23 mouse cellular contexts compared by ENCODE assay signal in the genomic region with DNA sequence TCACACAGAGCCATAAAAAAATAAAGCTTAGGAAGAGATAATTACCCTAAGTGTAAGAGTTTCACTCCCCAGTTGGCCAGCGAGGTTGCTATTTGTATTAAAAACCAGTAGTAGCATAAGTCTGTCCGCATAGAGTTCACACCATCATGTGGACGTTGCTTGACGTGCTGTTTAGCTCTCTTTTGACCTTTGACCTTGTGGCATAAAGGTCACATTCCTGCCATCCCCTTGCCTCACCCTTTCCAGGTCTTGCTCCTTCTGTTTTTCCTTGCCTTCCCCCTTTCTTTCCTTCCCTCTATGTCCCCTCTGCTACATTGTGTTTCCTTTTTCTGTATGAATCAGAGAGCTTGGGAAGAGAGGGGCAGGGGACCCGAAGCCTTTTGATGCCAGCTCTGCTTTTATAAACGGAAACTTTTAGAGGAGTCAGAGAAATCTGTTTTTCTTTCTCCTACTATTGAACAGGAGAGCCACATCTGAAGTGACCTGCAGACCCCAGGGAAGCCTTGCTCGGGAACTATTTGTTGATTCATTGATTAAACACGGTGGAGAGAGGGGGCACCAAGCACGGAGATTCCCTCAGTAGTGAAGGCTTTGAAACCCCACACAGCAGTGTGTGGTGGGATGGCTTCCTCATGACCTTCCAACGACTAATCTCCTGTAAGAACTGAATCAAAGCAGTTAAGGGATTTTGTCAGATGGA. TPM values are rescaled to one million over a fixed set of nuclear protein-coding genes. Genes with fewer than 3 reads are reported as not detected.
DNase-seq lines count a peak whose midpoint lies in the region; ATAC-seq and TF ChIP-seq lines count a peak whose summit lies in the region.
"Had no signal": no experiment of that assay in that cellular context is flagged by ENCODE, and none has a peak within 500 bp of the region (broad histone marks: within the 10 kb centered on the region; RNA-seq: fewer than 3 reads in every experiment).

No protein-coding gene starts in this region.

- intact Hi-C loops in gastrocnemius, postnatal 36 days (cut with DNase I) = loop anchor here (10.0 kb wide), 1 partner anchor 309 kb away; no protein-coding TSS in a partner anchor

- ATAC-seq in intestine, embryonic 16.5 days = peak; percentile 8; the same call in 1 of the 2 replicates
- no peak for ATAC-seq in intestine, embryonic 15.5 days
- ATAC-seq: forebrain, embryonic 15.5 days; Patski had no signal

- WGBS in intestine, embryonic 16.5 days = 32% methylated on average over 10 of the region's 10 CpGs
- WGBS in intestine, embryonic 15.5 days = 30% methylated on average over 10 of the region's 10 CpGs

- H3K4me3 ChIP-seq in intestine, embryonic 16.5 days (ENCODE audit: low read length) = no peak overlapping the region
- H3K4me3 ChIP-seq in intestine, embryonic 15.5 days (replicated peaks) = no peak overlapping the region
- H3K4me3 ChIP-seq: embryonic facial prominence, embryonic 12.5 days; forebrain, embryonic 15.5 days; heart, embryonic 15.5 days; hindbrain, embryonic 15.5 days had no signal

- H3K4me2 ChIP-seq in intestine, embryonic 16.5 days (ENCODE audit: low read depth, low read length) = no peak overlapping the region
- no peak overlapping the region for H3K4me2 ChIP-seq in intestine, embryonic 15.5 days (replicated peaks)
- H3K4me2 ChIP-seq: embryonic facial prominence, embryonic 12.5 days; forebrain, embryonic 15.5 days; heart, embryonic 11.5 days; heart, embryonic 15.5 days; hindbrain, embryonic 15.5 days had no signal

- H3K4me1 ChIP-seq in intestine, embryonic 16.5 days (ENCODE audit: control insufficient read depth, insufficient read depth, low read length) = peaks cover 25% of the 10 kb centered on the region
- peaks cover 18% of the 10 kb centered on the region; the same call in 1 of the 2 replicates for H3K4me1 ChIP-seq in intestine, embryonic 15.5 days (replicated peaks)

- TF ChIP-seq POLR2A in brain, embryonic 14.5 days (IDR thresholded peaks at IDR 0.05; ENCODE audit: borderline replicate concordance, extremely low read depth, insufficient read depth, insufficient read length, poor library complexity, severe bottlenecking) = no peak

- no peaks in the 10 kb centered on the region for H3K36me3 ChIP-seq in intestine, embryonic 16.5 days (ENCODE audit: control insufficient read depth, insufficient read depth, low read length)
- no peaks in the 10 kb centered on the region for H3K36me3 ChIP-seq in intestine, embryonic 15.5 days
- H3K36me3 ChIP-seq: embryonic facial prominence, embryonic 12.5 days; forebrain, embryonic 15.5 days; heart, embryonic 15.5 days; hindbrain, embryonic 15.5 days had no signal

- H3K27me3 ChIP-seq in intestine, embryonic 16.5 days (replicated peaks; ENCODE audit: control insufficient read depth, insufficient read depth, low read length) = no peaks in the 10 kb centered on the region
- no peaks in the 10 kb centered on the region for H3K27me3 ChIP-seq in intestine, embryonic 15.5 days (replicated peaks)
- H3K27me3 ChIP-seq: CH12.LX; embryonic facial prominence, embryonic 12.5 days; forebrain, embryonic 15.5 days; heart, embryonic 15.5 days; hindbrain, embryonic 15.5 days; Patski had no signal

- no peak overlapping the region for H3K9ac ChIP-seq in intestine, embryonic 16.5 days (ENCODE audit: low read depth, low read length)
- no peak overlapping the region for H3K9ac ChIP-seq in intestine, embryonic 15.5 days
- H3K9ac ChIP-seq: embryonic facial prominence, embryonic 12.5 days; forebrain, embryonic 15.5 days; heart, embryonic 15.5 days; hindbrain, embryonic 15.5 days had no signal

- H3K9me3 ChIP-seq in intestine, embryonic 16.5 days (ENCODE audit: control insufficient read depth, low read length) = no peaks in the 10 kb centered on the region
- no peaks in the 10 kb centered on the region for H3K9me3 ChIP-seq in intestine, embryonic 15.5 days
- H3K9me3 ChIP-seq: embryonic facial prominence, embryonic 12.5 days; forebrain, embryonic 15.5 days; heart, embryonic 15.5 days; hindbrain, embryonic 15.5 days had no signal

- DNase-seq in brain, embryonic 14.5 days (ENCODE audit: low read depth) = peak; percentile 31
- peak; percentile 69 for DNase-seq in embryo, embryonic 10.5 days (ENCODE audit: low spot score)
- peak; percentile 54 for DNase-seq in mesoderm, embryonic 11.5 days (ENCODE audit: low read depth, low spot score)
- DNase-seq in gastrocnemius, postnatal 25 days = no peak
- DNase-seq in gastrocnemius, postnatal 36 days = no peak
- DNase-seq: adrenal gland, adult 2 months; adrenal gland, postnatal 25 days; cerebellum, adult 11 months; cerebellum, adult 8-10 months; cerebellum, postnatal 14 days; gastrocnemius, postnatal 14 days; heart, adult 18-20 months; kidney, adult 11 months had no signal

- H3K27ac ChIP-seq in intestine, embryonic 16.5 days (ENCODE audit: low read length) = no peak overlapping the region
- H3K27ac ChIP-seq in intestine, embryonic 15.5 days = no peak overlapping the region
- H3K27ac ChIP-seq: embryonic facial prominence, embryonic 12.5 days; forebrain, embryonic 15.5 days; heart, embryonic 15.5 days; hindbrain, embryonic 15.5 days had no signal

- TF ChIP-seq CTCF in brain, embryonic 14.5 days (IDR thresholded peaks at IDR 0.05; ENCODE audit: borderline replicate concordance, extremely low read depth, insufficient read depth, insufficient read length) = no peak

RNA-seq across cellular contexts. Expression of gene Esrrg, which starts 57.5 kb away (rescaled TPM):
- polyA plus RNA-seq in intestine, embryonic 16.5 days (2015; fragmentation: Nextera tagmentation; extraction: Ambion mirVana) = 3.6 and 4.6 TPM in 2 replicates
- 4.8 and 5.3 TPM in 2 replicates for polyA plus RNA-seq in intestine, embryonic 15.5 days (2015; fragmentation: Nextera tagmentation; extraction: Ambion mirVana)
- 16.0 and 31.4 TPM in 2 replicates for polyA plus RNA-seq in brain, embryonic 14.5 days (2012; rRNA removed)
- total RNA-seq in gastrocnemius, postnatal 25 days (2021) = 10 to 100 TPM; 15.1 to 24.8 TPM
- 10 to 100 TPM; 18.5 to 30.4 TPM for total RNA-seq in gastrocnemius, postnatal 36 days (2021)
- total RNA-seq: CH12.LX; common myeloid progenitor, adult 5-6 weeks had no signal

Comparison
In these comparisons a context has a peak if more than half of its experiments do, and no peak if none do; other contexts are left out.
1. DNase-seq: peak in brain, embryonic 14.5 days (single experiment), embryo, embryonic 10.5 days (single experiment) and mesoderm, embryonic 11.5 days (single experiment); none in gastrocnemius, postnatal 25 days (single experiment) and gastrocnemius, postnatal 36 days (0 of 2).